Comparison of ENCODE assay signal across 18 mouse cellular contexts in the genomic region with DNA sequence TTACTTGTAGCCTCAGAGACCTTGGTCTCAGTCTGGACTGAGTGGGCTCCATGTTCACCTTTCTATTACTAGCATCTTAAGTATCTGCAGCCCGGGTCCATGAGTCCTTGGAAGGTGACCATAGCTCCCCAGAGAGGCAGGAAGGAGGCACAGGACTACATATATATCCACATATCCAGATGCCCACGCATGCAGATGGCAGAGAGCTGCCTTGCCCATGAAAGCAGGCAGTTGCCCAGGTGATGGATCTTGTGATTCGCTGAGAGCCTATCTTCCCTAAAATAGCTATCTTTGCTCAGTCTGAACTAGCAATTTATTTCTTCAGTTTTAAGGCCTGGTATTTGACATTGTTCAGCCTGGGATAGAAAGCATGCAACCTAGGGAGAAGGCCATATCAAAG. TPM values are rescaled to one million over a fixed set of nuclear protein-coding genes. Genes with fewer than 3 reads are reported as not detected.
DNase-seq lines count a peak whose midpoint lies in the region; ATAC-seq and TF ChIP-seq lines count a peak whose summit lies in the region.
"Had no signal": no experiment of that assay in that cellular context is flagged by ENCODE, and none has a peak within 500 bp of the region (broad histone marks: within the 10 kb centered on the region; RNA-seq: fewer than 3 reads in every experiment).

No protein-coding gene starts in this region.

- no peak for TF ChIP-seq CTCF in layer of hippocampus, adult 2 months (conservative IDR thresholded peaks at IDR 0.05)

- intact Hi-C loops in left cerebral cortex, postnatal 25 days (cut with DNase I): no loop called here

- DNase-seq in layer of hippocampus, adult 2 months (ENCODE audit: low spot score in 2 of 2): peak; percentile 52 to 67
- DNase-seq in layer of hippocampus, postnatal 10 days (ENCODE audit: low spot score in 2 of 2): no peak
- peak; percentile 55 to 74 for DNase-seq in frontal cortex, postnatal 14 days (ENCODE audit: low spot score in 2 of 2)
- peak; percentile 80 to 96 for DNase-seq in left cerebral cortex, postnatal 25 days (ENCODE audit: low spot score in 2 of 2)
- peak; percentile 88 for DNase-seq in telencephalon, adult 2 months (ENCODE audit: low read depth, low spot score)
- no peak for DNase-seq in heart, postnatal 4 days
- no peak for DNase-seq in gastrocnemius, adult 18-20 months (ENCODE audit: low spot score)
- DNase-seq: heart, adult 2 months; heart, postnatal 14 days; kidney, adult 8-10 months; kidney, postnatal 4 days; lung, postnatal 36 days; thymus, adult 18-20 months had no signal

- no peak overlapping the region for H3K4me3 ChIP-seq in layer of hippocampus, adult 2 months
- H3K4me3 ChIP-seq: embryonic facial prominence, embryonic 13.5 days; forebrain, embryonic 10.5 days; heart, adult 2 months; limb, embryonic 13.5 days; liver, embryonic 15.5 days had no signal

- ATAC-seq in megakaryocyte, adult 5-6 weeks (ENCODE audit: poor library complexity, severe bottlenecking): no peak

- H3K27ac ChIP-seq in layer of hippocampus, adult 2 months: peak overlapping the region; percentile 89
- H3K27ac ChIP-seq: embryonic facial prominence, embryonic 13.5 days; forebrain, embryonic 10.5 days; heart, adult 2 months; limb, embryonic 13.5 days; liver, embryonic 15.5 days had no signal

RNA-seq across cellular contexts. Expression of a gene that starts 15.9 kb away (rescaled TPM):
- 10 to 100 TPM; 59.9 to 62.3 TPM for total RNA-seq in layer of hippocampus, adult 2 months (2021)
- 10 to 100 TPM; 56.2 to 60.2 TPM for total RNA-seq in layer of hippocampus, postnatal 10 days (2021)
- 10 to 100 TPM; 74.8 to 81.5 TPM for total RNA-seq in left cerebral cortex, postnatal 25 days (2021)
- total RNA-seq in heart, postnatal 4 days (2021): 10 to 100 TPM; 17.1 to 17.2 TPM
- total RNA-seq in megakaryocyte, adult 5-6 weeks (2015): 0.59 and 1.1 TPM in 2 replicates
- total RNA-seq in megakaryocyte, adult 5-6 weeks (2017): 1.6 and 1.7 TPM in 2 replicates
- 1 to 10 TPM; 4.4 to 5.4 TPM for total RNA-seq in gastrocnemius, adult 18-20 months (2021)

RNA-seq across cellular contexts. Expression of a gene that starts 31.4 kb away (rescaled TPM):
- total RNA-seq in layer of hippocampus, adult 2 months (2021): 100 to 1,000 TPM; 272 to 275 TPM
- total RNA-seq in layer of hippocampus, postnatal 10 days (2021): 100 to 1,000 TPM; 231 to 241 TPM
- 100 to 1,000 TPM; 267 to 283 TPM for total RNA-seq in left cerebral cortex, postnatal 25 days (2021)
- 100 to 1,000 TPM in 1 of 2 experiments, 10 to 100 TPM in 1; 92.6 to 107 TPM for total RNA-seq in heart, postnatal 4 days (2021)
- total RNA-seq in megakaryocyte, adult 5-6 weeks (2015): 15.0 and 18.4 TPM in 2 replicates
- 43.3 and 58.0 TPM in 2 replicates for total RNA-seq in megakaryocyte, adult 5-6 weeks (2017)
- 100 to 1,000 TPM in 1 of 2 experiments, 10 to 100 TPM in 1; 98.9 to 104 TPM for total RNA-seq in gastrocnemius, adult 18-20 months (2021)

Comparison
In these comparisons a context has a peak if more than half of its experiments do, and no peak if none do; other contexts are left out.
1. DNase-seq: peak in layer of hippocampus, adult 2 months (2 of 2), frontal cortex, postnatal 14 days (2 of 2), left cerebral cortex, postnatal 25 days (2 of 2) and telencephalon, adult 2 months (single experiment); none in layer of hippocampus, postnatal 10 days (0 of 2), heart, postnatal 4 days (single experiment) and gastrocnemius, adult 18-20 months (single experiment).